Mouse (Mus musculus) heart, embryonic 10.5 days (tissue): ENCODE data around the gene Nhlrc2. TPM values are rescaled to one million over a fixed set of nuclear protein-coding genes. Genes with fewer than 3 reads are reported as not detected.

ENCODE experiments used
- DNase-seq: peaks from one replicate; pipeline ENCODE4 v3.0.0-alpha.2; 2017; ENCODE audit warnings: low spot score
- H3K27ac ChIP-seq: fragments of 300-500 bp; sonication (generic); 2 replicates; pipeline ENCODE4 v1.5.1; 2016; ENCODE audit warnings: mild to moderate bottlenecking
- H3K27me3 ChIP-seq: fragments of 300-500 bp; sonication (generic); 2 replicates; pipeline ENCODE4 v1.6.1; 2016; ENCODE audit warnings: mild to moderate bottlenecking; ENCODE audit not compliant: poor library complexity, insufficient read depth, severe bottlenecking
- H3K36me3 ChIP-seq: fragments of 300-500 bp; sonication (generic); 2 replicates; pipeline ENCODE4 v1.6.1; 2016; ENCODE audit warnings: mild to moderate bottlenecking, moderate library complexity
- H3K4me1 ChIP-seq: fragments of 300-500 bp; sonication (generic); 2 replicates; pipeline ENCODE4 v1.6.1; 2016; ENCODE audit warnings: mild to moderate bottlenecking
- H3K4me3 ChIP-seq: fragments of 300-500 bp; sonication (generic); 2 replicates; pipeline ENCODE4 v1.5.1; 2016; ENCODE audit warnings: mild to moderate bottlenecking, moderate library complexity
- H3K9me3 ChIP-seq: fragments of 300-500 bp; sonication (generic); 2 replicates; pipeline ENCODE4 v1.6.1; 2016; ENCODE audit warnings: mild to moderate bottlenecking, moderate library complexity
- WGBS: fragments of 180-500 bp; shearing (Covaris S2); methylation state at CpG from one replicate; pipeline ENCODE4 v1.1.7; 2016; 5-methylcytosine and 5-hydroxymethylcytosine counted together
- polyA plus RNA-seq: library from polyadenylated mRNA; unstranded; fragments of >200 nt; fragmentation: Nextera tagmentation; extraction: Ambion mirVana; gene quantifications from 2 replicates; pipeline ENCODE4 v1.2.1, GENCODE M21; 2016

The Nhlrc2 gene
- polyA plus RNA-seq, 1 experiment from 2014 or later: 13.9 TPM

DNA sequence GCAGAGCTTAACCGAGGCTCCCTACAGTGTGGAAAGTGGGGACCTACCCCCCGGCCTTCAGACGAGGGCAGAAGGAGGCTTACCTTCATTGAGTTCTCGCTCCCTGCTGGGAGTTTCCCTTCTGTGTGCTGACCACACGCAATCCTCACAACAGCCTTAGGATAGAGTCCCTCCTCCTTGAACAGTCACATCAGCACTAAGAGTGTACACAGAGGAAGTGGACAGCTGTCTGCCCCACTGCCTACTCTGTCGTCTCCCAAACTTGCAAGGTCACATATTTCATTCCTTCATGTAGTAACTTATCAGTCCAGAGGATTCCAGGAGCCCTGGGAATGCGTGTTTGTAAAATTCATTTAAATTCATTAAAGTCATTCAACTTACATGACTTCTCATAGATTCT is 52.7 kb downstream of the Nhlrc2 start:
- DNase-seq: no peak
- Histone ChIP-seq H3K4me3 (no peak overlapping the region), H3K36me3 (peaks cover 37% of the 10 kb centered on the region), H3K27me3 (no peaks in the 10 kb centered on the region), H3K9me3 (no peaks in the 10 kb centered on the region), H3K27ac (no peak overlapping the region; the same call in 1 of the 2 replicates), H3K4me1 (peaks cover 20% of the 10 kb centered on the region)
- WGBS: 76% methylated on average over 7 of the region's 7 CpGs

DNA sequence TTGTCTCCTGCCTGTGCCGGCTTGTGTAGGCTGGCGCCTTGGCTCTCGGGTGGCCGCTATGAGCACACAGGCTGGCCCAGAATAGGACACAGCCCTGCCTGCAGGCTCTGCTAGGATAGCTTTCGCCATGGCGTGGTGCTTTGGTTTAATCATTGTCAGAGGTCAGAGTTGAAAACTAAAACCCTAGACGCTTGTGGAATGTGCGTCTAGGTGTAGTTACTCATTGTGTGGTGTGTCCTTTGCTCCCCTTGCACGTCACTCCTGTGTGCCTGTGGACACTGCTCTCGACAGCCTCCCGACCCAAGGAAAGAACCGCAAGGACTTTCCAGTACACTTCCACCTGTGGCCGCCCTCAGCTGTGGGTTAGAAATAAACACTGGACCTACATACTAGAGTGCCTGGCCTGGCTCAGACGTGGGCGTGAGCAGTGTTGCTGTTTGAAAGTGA is 53.9 kb downstream of the Nhlrc2 start:
- Histone ChIP-seq H3K4me1 (peaks cover 20% of the 10 kb centered on the region), H3K36me3 (peaks cover 26% of the 10 kb centered on the region), H3K4me3 (no peak overlapping the region), H3K27ac (peak overlapping the region; percentile 24), H3K27me3 (no peaks in the 10 kb centered on the region), H3K9me3 (no peaks in the 10 kb centered on the region)
- WGBS: 79% methylated on average over 15 of the region's 15 CpGs
- DNase-seq: no peak

DNA sequence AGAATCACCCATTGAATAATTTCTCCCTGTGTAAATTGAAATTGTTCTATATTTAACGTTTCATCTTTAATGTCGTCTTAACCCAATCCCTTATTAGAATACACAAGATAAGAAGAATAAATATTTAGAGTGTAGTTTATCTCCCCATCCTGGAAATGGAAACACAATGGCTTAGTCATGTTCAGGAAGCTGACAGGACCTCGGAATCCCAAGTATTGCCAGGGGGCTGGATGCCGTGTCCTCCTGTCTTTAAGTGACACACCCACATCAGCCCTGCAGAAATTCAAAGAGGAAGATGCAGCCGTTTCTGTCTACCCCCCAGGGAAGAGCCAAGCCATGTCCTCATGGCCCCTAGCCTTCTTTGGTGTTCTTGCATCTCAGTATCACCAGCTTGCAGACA is 60.9 kb downstream of the Nhlrc2 start:
- Histone ChIP-seq H3K4me3 (no peak overlapping the region), H3K4me1 (no peaks in the 10 kb centered on the region; the same call in 1 of the 2 replicates), H3K27ac (no peak overlapping the region), H3K27me3 (no peaks in the 10 kb centered on the region), H3K9me3 (no peaks in the 10 kb centered on the region), H3K36me3 (no peaks in the 10 kb centered on the region)
- DNase-seq: no peak
- 56% methylated on average over 5 of the region's 5 CpGs for WGBS

DNA sequence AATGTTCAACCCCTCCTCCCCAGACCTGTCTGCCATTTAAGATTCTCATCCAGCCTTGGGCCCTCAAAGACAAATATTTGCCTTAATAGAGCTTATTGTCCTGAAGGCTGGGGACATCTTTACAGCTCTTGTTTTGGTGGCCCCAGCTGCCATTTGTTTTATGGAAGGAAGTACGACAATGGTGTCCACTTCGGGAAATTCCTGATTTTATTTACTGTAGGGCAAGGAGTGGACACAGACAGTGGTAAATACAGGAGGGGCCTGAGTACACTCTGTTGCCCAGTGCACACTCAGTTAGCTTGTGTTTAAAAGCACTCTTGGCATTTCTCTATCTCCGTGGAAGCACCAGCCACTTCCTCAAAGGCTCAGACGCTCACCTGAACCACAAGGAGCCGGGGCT is 66.1 kb downstream of the Nhlrc2 start:
- Histone ChIP-seq H3K4me1 (no peaks in the 10 kb centered on the region), H3K36me3 (no peaks in the 10 kb centered on the region)
- 83% methylated on average over 5 of the region's 5 CpGs for WGBS

DNA sequence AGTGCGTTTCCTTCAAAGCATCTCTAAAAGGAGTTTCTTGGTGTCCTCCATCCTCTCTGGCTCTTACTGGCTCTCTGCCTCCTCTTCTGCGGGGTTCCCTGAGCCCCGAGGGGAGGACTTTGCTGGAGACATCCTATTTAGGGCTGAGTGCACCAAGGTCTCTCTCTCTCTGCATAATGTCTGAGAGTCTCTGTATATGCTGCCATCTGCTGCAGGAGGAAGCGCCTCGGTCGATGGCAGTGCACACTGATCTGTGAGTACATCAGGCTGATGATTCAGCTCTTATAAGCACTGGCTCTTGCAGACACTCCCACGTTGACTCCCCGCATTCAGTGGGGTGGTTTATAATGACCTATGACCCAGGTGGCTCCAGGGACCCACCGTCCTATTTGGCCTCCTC is 70.8 kb downstream of the Nhlrc2 start:
- Histone ChIP-seq H3K27me3 (no peaks in the 10 kb centered on the region), H3K9me3 (no peaks in the 10 kb centered on the region), H3K4me3 (no peak overlapping the region), H3K27ac (no peak overlapping the region), H3K4me1 (no peaks in the 10 kb centered on the region), H3K36me3 (no peaks in the 10 kb centered on the region)
- DNase-seq: no peak
- 78% methylated on average over 9 of the region's 9 CpGs for WGBS

More for the DNA sequence above, 66.1 kb downstream of the Nhlrc2 start:
- no peaks in the 10 kb centered on the region for H3K27me3 ChIP-seq
- H3K27ac ChIP-seq: no peak overlapping the region
- no peak overlapping the region for H3K4me3 ChIP-seq
- no peaks in the 10 kb centered on the region for H3K9me3 ChIP-seq
- no peak for DNase-seq

DNA sequence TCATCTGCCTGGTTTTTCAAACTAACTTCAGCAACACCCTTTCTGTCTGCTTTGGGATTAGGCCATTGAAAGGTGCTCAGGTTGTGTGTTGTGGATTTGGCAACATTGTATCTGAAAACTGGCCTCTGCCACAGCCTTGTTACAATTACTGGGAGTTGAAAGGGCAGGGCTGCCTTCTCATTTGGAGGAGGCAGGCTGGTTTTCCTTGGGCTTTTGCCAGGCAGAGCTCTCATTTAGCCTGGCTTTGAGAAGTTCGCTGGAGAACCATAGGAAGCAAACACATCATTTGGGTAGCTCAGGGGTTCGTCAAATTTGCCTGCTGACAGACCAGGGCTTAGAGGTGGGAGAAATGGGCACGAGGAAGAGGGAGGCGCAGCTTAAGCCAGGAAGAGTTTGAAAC is 71.5 kb downstream of the Nhlrc2 start:
- 57% methylated on average over 4 of the region's 4 CpGs for WGBS
- H3K4me1 ChIP-seq: no peaks in the 10 kb centered on the region
- H3K4me3 ChIP-seq: no peak overlapping the region
- no peaks in the 10 kb centered on the region for H3K36me3 ChIP-seq
- no peaks in the 10 kb centered on the region for H3K27me3 ChIP-seq
- DNase-seq: no peak
- no peak overlapping the region for H3K27ac ChIP-seq
- no peaks in the 10 kb centered on the region for H3K9me3 ChIP-seq

DNA sequence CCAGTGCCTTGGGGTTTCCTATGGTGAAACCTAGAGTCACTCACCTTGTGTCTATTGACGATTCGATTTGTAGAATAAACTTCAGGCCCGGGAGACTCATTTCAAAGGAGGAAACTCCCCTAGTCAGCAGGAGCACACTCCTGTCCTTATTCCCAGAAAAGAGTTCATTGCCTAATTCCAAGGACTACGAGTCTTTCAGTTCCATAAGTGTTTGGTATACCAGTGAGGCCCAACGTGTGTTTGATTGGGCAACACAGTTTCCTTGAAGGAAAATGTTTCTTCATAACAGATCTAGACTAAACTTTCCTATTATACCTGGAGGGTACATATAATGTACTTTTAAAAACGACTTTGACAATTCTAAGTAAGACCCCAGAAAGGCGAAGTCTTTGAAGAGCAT is 73.8 kb downstream of the Nhlrc2 start:
- Histone ChIP-seq H3K27ac (no peak overlapping the region), H3K36me3 (no peaks in the 10 kb centered on the region), H3K27me3 (no peaks in the 10 kb centered on the region), H3K4me1 (no peaks in the 10 kb centered on the region), H3K9me3 (no peaks in the 10 kb centered on the region), H3K4me3 (no peak overlapping the region)
- no peak for DNase-seq
- WGBS: 84% methylated on average over 7 of the region's 7 CpGs

DNA sequence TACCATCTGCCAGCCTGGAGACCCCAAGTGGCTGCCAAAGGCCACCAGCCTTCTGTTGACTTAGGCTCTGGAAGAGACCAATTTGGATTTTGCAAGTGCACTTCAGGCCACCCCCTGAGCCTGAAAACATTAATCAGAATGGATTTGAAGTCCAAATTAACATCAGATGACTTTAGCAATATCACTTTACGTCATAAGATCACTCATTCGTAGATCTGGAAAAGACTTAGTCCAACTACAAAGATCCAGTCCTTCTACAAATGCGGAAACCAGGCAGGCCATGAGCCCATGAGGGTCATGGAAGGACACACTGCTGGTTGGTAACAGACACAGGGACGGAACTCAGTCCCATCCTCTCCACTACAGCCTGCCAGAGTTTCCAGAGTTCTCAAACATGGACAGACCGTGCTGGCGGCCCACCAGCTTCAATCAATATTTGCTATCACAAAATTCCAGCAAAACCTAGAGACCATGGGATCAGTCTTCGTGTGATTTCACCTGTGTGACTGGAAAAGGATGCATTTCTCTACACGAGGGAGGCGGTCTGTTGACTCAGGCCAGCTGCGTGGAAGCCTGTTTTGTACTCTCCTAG is 79.9 kb downstream of the Nhlrc2 start:
- Histone ChIP-seq H3K4me3 (no peak overlapping the region), H3K36me3 (no peaks in the 10 kb centered on the region), H3K9me3 (no peaks in the 10 kb centered on the region), H3K27ac (no peak overlapping the region), H3K4me1 (peaks cover 13% of the 10 kb centered on the region), H3K27me3 (no peaks in the 10 kb centered on the region)
- WGBS: 84% methylated on average over 10 of the region's 10 CpGs
- DNase-seq: no peak

DNA sequence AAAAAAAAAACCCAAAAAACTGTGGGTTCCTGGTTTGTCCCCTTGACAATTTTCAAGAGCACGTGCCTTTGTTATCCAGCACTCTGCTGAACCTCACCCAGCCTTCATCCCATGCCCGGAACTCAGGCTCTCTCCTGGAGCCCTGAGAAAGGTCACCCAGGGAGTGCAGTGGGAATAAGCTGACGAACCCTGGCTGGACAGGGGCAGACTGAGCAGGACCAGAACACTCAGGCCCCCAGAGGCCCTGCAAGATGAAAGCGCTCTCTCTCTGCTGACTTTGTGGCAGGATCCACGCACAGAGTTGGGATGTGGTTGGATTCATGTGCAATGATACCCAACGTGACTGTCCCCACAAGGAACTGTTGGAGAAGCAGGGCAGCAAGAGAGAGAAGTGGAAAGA is 81.6 kb downstream of the Nhlrc2 start:
- no peak for DNase-seq
- Histone ChIP-seq H3K9me3 (no peaks in the 10 kb centered on the region), H3K27ac (no peak overlapping the region), H3K36me3 (no peaks in the 10 kb centered on the region), H3K4me1 (peaks cover 13% of the 10 kb centered on the region), H3K27me3 (no peaks in the 10 kb centered on the region), H3K4me3 (no peak overlapping the region)
- WGBS: 72% methylated on average over 6 of the region's 6 CpGs

DNA sequence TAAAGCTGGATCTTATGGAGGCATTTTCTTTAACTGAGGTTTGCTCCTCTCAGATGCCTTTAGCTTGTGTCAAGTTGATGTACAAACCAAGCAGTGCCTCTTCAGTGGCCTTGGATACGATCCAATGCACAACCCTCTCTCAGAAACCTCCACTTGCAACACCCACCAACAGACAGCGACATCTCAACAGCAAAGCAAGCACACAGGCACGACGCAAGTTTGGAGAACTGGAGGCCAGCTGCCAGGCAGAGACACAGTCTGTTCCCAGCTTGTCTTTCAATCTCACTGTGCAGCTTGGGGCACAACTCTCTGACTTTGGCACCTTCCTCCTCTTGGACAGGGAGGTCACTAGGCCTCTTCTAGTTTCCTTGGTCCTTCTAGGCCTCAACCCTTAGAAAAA is 83.0 kb downstream of the Nhlrc2 start:
- no peaks in the 10 kb centered on the region for H3K27me3 ChIP-seq
- H3K27ac ChIP-seq: peak overlapping the region; percentile 60; the same call in 1 of the 2 replicates
- no peak overlapping the region for H3K4me3 ChIP-seq
- peaks cover 13% of the 10 kb centered on the region for H3K4me1 ChIP-seq
- no peaks in the 10 kb centered on the region for H3K9me3 ChIP-seq
- 84% methylated on average over 4 of the region's 4 CpGs for WGBS
- H3K36me3 ChIP-seq: no peaks in the 10 kb centered on the region
- DNase-seq: no peak

DNA sequence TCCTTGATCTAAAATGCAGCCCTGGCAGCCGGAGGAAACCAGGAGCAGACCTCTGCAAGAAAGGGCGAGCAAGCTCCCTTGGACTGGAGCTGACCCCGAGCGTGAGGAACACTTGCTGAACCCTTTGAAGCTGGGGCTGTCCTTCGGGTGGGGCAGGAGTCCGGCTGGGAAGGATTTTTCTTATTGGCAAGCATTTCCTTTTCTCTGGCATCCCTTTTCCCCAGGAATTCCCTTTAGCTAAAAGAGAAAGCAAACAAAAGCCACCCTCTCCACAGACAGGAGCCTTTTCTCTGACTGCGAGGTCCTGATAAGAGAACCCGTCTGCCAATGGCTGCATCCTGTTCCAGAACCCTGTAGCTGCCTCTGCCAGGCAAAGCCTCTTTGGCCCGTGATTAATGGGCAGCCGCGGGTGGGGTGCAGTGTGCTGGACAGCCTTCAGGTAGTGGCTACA is 83.4 kb downstream of the Nhlrc2 start:
- peaks cover 13% of the 10 kb centered on the region for H3K4me1 ChIP-seq
- H3K4me3 ChIP-seq: no peak overlapping the region
- H3K9me3 ChIP-seq: no peaks in the 10 kb centered on the region
- WGBS: 45% methylated on average over 11 of the region's 11 CpGs
- H3K27me3 ChIP-seq: no peaks in the 10 kb centered on the region
- DNase-seq: no peak
- H3K27ac ChIP-seq: peak overlapping the region; percentile 60; the same call in 1 of the 2 replicates
- no peaks in the 10 kb centered on the region for H3K36me3 ChIP-seq

DNA sequence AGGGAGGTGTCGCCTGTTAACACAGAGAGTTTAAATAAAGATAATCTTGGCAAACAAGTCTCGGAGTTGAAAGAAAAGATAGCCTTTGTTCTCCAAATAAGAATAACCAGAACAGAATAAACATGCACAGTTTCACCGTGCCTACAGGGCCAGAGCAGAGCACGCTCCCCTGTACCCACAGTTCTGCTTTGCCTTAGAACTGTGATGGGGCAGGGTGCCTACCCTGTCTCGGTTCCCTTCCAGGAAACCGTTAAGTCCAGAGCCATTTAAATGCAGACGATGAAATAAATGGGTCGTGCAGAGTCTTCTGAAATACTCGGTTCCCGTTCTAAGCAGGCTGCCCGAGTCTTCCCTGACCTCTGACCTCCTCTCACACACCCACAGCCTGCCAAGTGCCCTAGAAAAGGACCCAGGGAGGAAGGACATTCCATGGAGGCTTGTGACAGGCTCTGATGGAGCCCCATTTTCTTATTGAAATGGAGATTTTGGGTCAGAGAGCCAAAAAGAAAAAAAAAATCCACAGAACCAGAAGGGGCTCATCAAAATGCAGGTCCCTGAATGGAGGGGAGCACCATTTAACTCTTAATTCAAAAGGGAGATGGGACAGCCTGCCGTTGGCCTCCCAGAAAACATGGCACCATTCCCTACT is 89.1 kb downstream of the Nhlrc2 start:
- Histone ChIP-seq H3K27me3 (no peaks in the 10 kb centered on the region), H3K4me3 (no peak overlapping the region), H3K9me3 (no peaks in the 10 kb centered on the region; the same call in 1 of the 2 replicates), H3K36me3 (no peaks in the 10 kb centered on the region), H3K27ac (no peak overlapping the region), H3K4me1 (no peaks in the 10 kb centered on the region; the same call in 1 of the 2 replicates)
- WGBS: 72% methylated on average over 12 of the region's 12 CpGs
- no peak for DNase-seq

DNA sequence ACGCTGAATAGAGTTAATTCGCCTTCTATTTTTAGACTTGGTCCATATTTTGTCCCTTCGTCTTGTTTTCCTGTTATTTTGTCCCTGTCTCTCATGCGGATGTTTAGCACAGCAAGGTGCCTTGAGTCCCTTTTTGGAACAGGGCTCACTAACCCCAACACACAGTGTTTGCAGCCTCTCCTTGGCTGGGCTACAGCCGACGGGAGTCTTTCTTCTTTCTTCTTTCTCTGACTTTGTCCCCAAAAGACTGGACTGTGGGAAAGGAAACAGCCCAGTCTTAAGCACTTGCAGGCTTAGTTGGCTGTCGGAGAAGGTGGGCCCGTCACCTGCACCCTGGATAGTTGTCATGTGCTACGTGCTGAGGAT is 89.6 kb downstream of the Nhlrc2 start:
- no peak for DNase-seq
- no peaks in the 10 kb centered on the region for H3K27me3 ChIP-seq
- 86% methylated on average over 9 of the region's 9 CpGs for WGBS

More for the DNA sequence above, 89.6 kb downstream of the Nhlrc2 start:
- H3K9me3 ChIP-seq: no peaks in the 10 kb centered on the region; the same call in 1 of the 2 replicates
- H3K36me3 ChIP-seq: no peaks in the 10 kb centered on the region
- H3K27ac ChIP-seq: no peak overlapping the region
- no peak overlapping the region for H3K4me3 ChIP-seq
- H3K4me1 ChIP-seq: no peaks in the 10 kb centered on the region
